Mouse (Mus musculus) brain, embryonic 14.5 days (tissue): Measurements from ENCODE around the gene Fam71e1. TPM values are rescaled to one million over a fixed set of nuclear protein-coding genes. Genes with fewer than 3 reads are reported as not detected.

Experiments
- DNase-seq: peaks from one replicate; pipeline ENCODE4 v3.0.0-alpha.2; 2011; ENCODE audit warnings: low read depth
- CTCF ChIP-seq: fragments of 200-500 bp; IDR thresholded peaks from 2 replicates; pipeline ENCODE4 v1.5.1; 2012; ENCODE audit warnings: inconsistent platforms, mild to moderate bottlenecking, moderate library complexity, borderline replicate concordance; ENCODE audit not compliant: insufficient read depth, insufficient read length; ENCODE audit errors: extremely low read depth
- POLR2A ChIP-seq: fragments of 200-500 bp; IDR thresholded peaks from 2 replicates; pipeline ENCODE4 v1.6.1; 2012; ENCODE audit warnings: mild to moderate bottlenecking, inconsistent platforms, borderline replicate concordance; ENCODE audit not compliant: poor library complexity, insufficient read depth, insufficient read length, severe bottlenecking; ENCODE audit errors: extremely low read depth
- polyA plus RNA-seq: library from polyadenylated mRNA; depleted of rRNA; stranded (reverse); fragments of >200 nt; gene quantifications from 2 replicates; pipeline ENCODE4 v1.2.3, GENCODE M21; 2012

Gene Fam71e1
- polyA plus RNA-seq, 1 experiment = 31.7 TPM

- TF ChIP-seq POLR2A (no peak), CTCF (no peak)
- DNase-seq = peak; percentile 30
Measured at GRCm38 (mm10) chr7:44465111-44465510, 31.3 kb upstream of the Fam71e1 start, which contains the start of gene Aspdh. Aspdh (plus strand) TSS chr7:44465391.

GRCm38 (mm10) chr7:44466006-44466887 is 30.1 kb upstream of the Fam71e1 start:
- TF ChIP-seq CTCF (no peak), POLR2A (no peak)
- DNase-seq = no peak

- TF ChIP-seq POLR2A = no peak
- no peak for TF ChIP-seq CTCF
- no peak for DNase-seq
Measured at GRCm38 (mm10) chr7:44466888-44467311, 29.5 kb upstream of the Fam71e1 start.

GRCm38 (mm10) chr7:44467811-44468411 is 28.5 kb upstream of the Fam71e1 start, which contains the start of gene Josd2:
Josd2 (plus strand) TSS chr7:44467980.
- TF ChIP-seq POLR2A (peak; percentile 37; the same call in 1 of the 2 replicates), CTCF (no peak)

GRCm38 (mm10) chr7:44468644-44469285 is 27.6 kb upstream of the Fam71e1 start:
- no peak for TF ChIP-seq CTCF
- no peak for TF ChIP-seq POLR2A
- DNase-seq = no peak

More at GRCm38 (mm10) chr7:44467811-44468411, 28.5 kb upstream of the Fam71e1 start, which contains the start of gene Josd2:
- peak; percentile 99 for DNase-seq

GRCm38 (mm10) chr7:44469677-44470675 is 26.4 kb upstream of the Fam71e1 start:
- TF ChIP-seq CTCF (no peak), POLR2A (no peak)
- DNase-seq = no peak

- DNase-seq = no peak
- no peak for TF ChIP-seq CTCF
- no peak for TF ChIP-seq POLR2A
Measured at GRCm38 (mm10) chr7:44470696-44471612, 25.4 kb upstream of the Fam71e1 start.

GRCm38 (mm10) chr7:44471880-44472557 is 24.4 kb upstream of the Fam71e1 start:
- DNase-seq = peak; percentile 34
- no peak for TF ChIP-seq CTCF
- no peak for TF ChIP-seq POLR2A

GRCm38 (mm10) chr7:44472558-44472885 is 23.9 kb upstream of the Fam71e1 start:
- TF ChIP-seq CTCF (no peak), POLR2A (no peak)
- DNase-seq = no peak
